ENCODE assay signal across 11 mouse cellular contexts in the genomic region with DNA sequence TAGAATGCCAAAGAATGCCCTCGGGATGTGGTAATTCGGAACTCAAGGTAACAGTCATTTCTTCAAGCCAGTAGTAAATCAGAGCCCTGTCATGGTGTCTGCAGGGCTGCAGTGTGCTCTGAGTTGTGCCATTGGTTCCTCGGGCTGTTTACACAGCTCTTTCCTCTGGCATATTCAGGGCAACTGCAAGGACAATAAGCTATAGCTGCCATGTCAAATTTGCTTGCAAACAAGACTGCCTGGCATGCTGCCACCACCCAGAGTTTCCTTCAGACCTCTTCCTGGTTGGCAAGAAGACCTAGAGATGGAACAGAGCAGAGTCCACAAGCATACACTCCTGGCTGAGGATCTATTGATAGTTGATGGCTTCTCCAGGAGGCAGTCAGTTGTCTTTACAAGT.
DNase-seq lines count a peak whose midpoint lies in the region; ATAC-seq lines count a peak whose summit lies in the region.
"Had no signal": no experiment of that assay in that cellular context is flagged by ENCODE, and none has a peak within 500 bp of the region (broad histone marks: within the 10 kb centered on the region; RNA-seq: fewer than 3 reads in every experiment).

No protein-coding gene starts in this region.

- 66% methylated on average over 3 of the region's 3 CpGs for WGBS in hindbrain, embryonic 16.5 days
- 92% methylated on average over 3 of the region's 3 CpGs for WGBS in hindbrain, embryonic 11.5 days

- H3K9me3 ChIP-seq in hindbrain, embryonic 16.5 days (ENCODE audit: control insufficient read depth, low read length) = no peaks in the 10 kb centered on the region
- H3K9me3 ChIP-seq in hindbrain, embryonic 11.5 days (ENCODE audit: control insufficient read depth, low read length) = no peaks in the 10 kb centered on the region

- H3K27ac ChIP-seq in hindbrain, embryonic 16.5 days (ENCODE audit: low read depth, low read length) = no peak overlapping the region
- no peak overlapping the region for H3K27ac ChIP-seq in hindbrain, embryonic 11.5 days (ENCODE audit: low read depth, low read length)
- H3K27ac ChIP-seq: forebrain, embryonic 10.5 days; kidney, postnatal 0 days; midbrain, embryonic 12.5 days had no signal

- no peaks in the 10 kb centered on the region for H3K4me1 ChIP-seq in hindbrain, embryonic 16.5 days (ENCODE audit: control insufficient read depth, insufficient read depth, low read depth, low read length)
- H3K4me1 ChIP-seq in hindbrain, embryonic 11.5 days (replicated peaks; ENCODE audit: control insufficient read depth, insufficient read depth, low read length) = no peaks in the 10 kb centered on the region
- H3K4me1 ChIP-seq: midbrain, embryonic 12.5 days had no signal

- no peak overlapping the region for H3K9ac ChIP-seq in hindbrain, embryonic 16.5 days (ENCODE audit: low read depth, low read length)
- no peak overlapping the region for H3K9ac ChIP-seq in hindbrain, embryonic 11.5 days (ENCODE audit: low read depth, low read length)
- H3K9ac ChIP-seq: midbrain, embryonic 12.5 days had no signal

- no peak for DNase-seq in hindbrain, embryonic 11.5 days (ENCODE audit: low spot score)
- peak; percentile 80 for DNase-seq in adrenal gland, adult 2 months
- DNase-seq in fat pad, adult 2 months (ENCODE audit: extremely low read depth, low read depth, low spot score) = peak; percentile 28
- DNase-seq in lung, postnatal 36 days = peak; percentile 83
- DNase-seq in spleen, postnatal 36 days (ENCODE audit: low spot score in 2 of 2) = no peak
- no peak for DNase-seq in layer of hippocampus, postnatal 10 days (ENCODE audit: low spot score in 2 of 2)
- DNase-seq in heart, postnatal 4 days = no peak

- peak; percentile 46; the same call in 1 of the 2 replicates for ATAC-seq in hindbrain, embryonic 16.5 days
- ATAC-seq in hindbrain, embryonic 11.5 days (ENCODE audit: low FRiP score) = no peak

- no peaks in the 10 kb centered on the region for H3K36me3 ChIP-seq in hindbrain, embryonic 16.5 days (ENCODE audit: control insufficient read depth, insufficient read depth, low read length)
- H3K36me3 ChIP-seq in hindbrain, embryonic 11.5 days (ENCODE audit: control insufficient read depth, insufficient read depth, low read length) = no peaks in the 10 kb centered on the region
- H3K36me3 ChIP-seq: forebrain, embryonic 10.5 days; midbrain, embryonic 12.5 days had no signal

- H3K4me2 ChIP-seq in hindbrain, embryonic 16.5 days (ENCODE audit: low read length) = no peak overlapping the region
- H3K4me2 ChIP-seq in hindbrain, embryonic 11.5 days (replicated peaks; ENCODE audit: low read depth, low read length) = no peak overlapping the region
- H3K4me2 ChIP-seq: midbrain, embryonic 12.5 days had no signal

- no peak overlapping the region for H3K4me3 ChIP-seq in hindbrain, embryonic 16.5 days (ENCODE audit: low read length)
- no peak overlapping the region for H3K4me3 ChIP-seq in hindbrain, embryonic 11.5 days (ENCODE audit: low read depth, low read length)
- H3K4me3 ChIP-seq: forebrain, embryonic 10.5 days; midbrain, embryonic 12.5 days had no signal

- H3K27me3 ChIP-seq in hindbrain, embryonic 16.5 days (replicated peaks; ENCODE audit: control insufficient read depth, insufficient read depth, low read length) = no peaks in the 10 kb centered on the region
- H3K27me3 ChIP-seq in hindbrain, embryonic 11.5 days (ENCODE audit: control insufficient read depth, insufficient read depth, low read length) = no peaks in the 10 kb centered on the region
- H3K27me3 ChIP-seq: midbrain, embryonic 12.5 days had no signal

Comparison
In these comparisons a context has a peak if more than half of its experiments do, and no peak if none do; other contexts are left out.
1. DNase-seq: peak in adrenal gland, adult 2 months (single experiment), fat pad, adult 2 months (single experiment) and lung, postnatal 36 days (single experiment); none in hindbrain, embryonic 11.5 days (single experiment), spleen, postnatal 36 days (0 of 2), layer of hippocampus, postnatal 10 days (0 of 2) and heart, postnatal 4 days (single experiment).